Mouse (Mus musculus): ENCODE results near the gene Gse1. TPM values are rescaled to one million over a fixed set of nuclear protein-coding genes. Genes with fewer than 3 reads are reported as not detected.

Gse1 gene
- polyA plus RNA-seq, 1 experiment from 2014 or later = 14.3 TPM

- ATAC-seq (ENCODE audit: insufficient read depth) (no peak), DNase-seq (no peak)
- H3K9ac ChIP-seq = no peak overlapping the region; the same call in 1 of the 2 replicates
- H3K27me3 ChIP-seq (ENCODE audit: insufficient read depth, low read length) = no peaks in the 10 kb centered on the region
- H3K4me1 ChIP-seq (ENCODE audit: insufficient read depth) = peaks cover 59% of the 10 kb centered on the region
- H3K4me3 ChIP-seq (ENCODE audit: low read depth, low read length) = no peak overlapping the region
- no peaks in the 10 kb centered on the region for H3K9me3 ChIP-seq (ENCODE audit: low read depth, low read length)
- peak overlapping the region; percentile 62; the same call in 1 of the 2 replicates for H3K27ac ChIP-seq (ENCODE audit: low read depth)
- WGBS = 45% methylated on average over 11 of the region's 11 CpGs
- no peak overlapping the region for H3K4me2 ChIP-seq
- TF ChIP-seq CTCF (IDR thresholded peaks at IDR 0.05; ENCODE audit: low read depth) = no peak
- H3K36me3 ChIP-seq (ENCODE audit: insufficient read depth) = no peaks in the 10 kb centered on the region
Measured at GRCm38 (mm10) chr8:120517666-120518410, 289.6 kb downstream of the Gse1 start.

DNA sequence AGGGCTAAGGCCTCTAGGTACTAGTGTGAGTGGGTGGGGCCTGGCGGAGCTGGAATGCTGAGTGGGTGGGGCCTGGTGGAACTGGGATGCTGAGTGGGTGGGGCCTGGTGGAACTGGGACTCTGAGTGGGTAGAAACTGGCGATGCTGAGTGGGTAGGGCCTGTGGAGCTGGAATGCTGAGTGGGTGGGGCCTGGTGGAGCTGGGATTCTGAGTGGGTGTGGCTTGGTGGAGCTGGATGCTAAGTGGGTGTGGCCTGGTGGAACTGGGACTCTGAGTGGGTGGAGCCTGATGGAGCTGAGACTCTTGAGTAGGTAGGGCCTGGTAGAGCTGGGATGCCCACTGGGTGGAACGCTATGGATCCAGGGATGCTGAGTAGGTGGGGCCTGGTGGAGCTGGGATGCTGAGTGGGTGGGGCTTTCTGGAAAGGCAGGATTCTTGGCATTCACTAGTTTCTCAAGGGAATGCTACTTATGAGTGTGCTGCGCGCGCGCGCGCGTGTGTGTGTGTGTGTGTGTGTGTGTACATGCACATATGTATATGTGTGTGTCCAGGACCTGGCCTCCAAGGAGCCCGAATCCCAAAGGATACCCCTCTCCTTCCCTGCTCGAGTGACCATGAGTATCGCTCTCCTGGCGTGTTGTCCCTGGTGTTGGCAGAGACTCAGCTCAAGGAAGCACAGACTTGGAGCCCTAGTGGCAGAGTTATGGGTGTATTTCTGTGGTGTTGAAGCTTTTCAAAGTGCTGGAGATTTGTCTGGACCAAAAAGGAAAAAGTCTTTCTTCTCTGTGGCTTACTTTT is 290.7 kb downstream of the Gse1 start:
- WGBS = 71% methylated on average over 14 of the region's 14 CpGs
- ATAC-seq (ENCODE audit: insufficient read depth) (no peak), DNase-seq (peak; percentile 64)
- Histone ChIP-seq H3K9me3 (ENCODE audit: low read depth, low read length) (no peaks in the 10 kb centered on the region), H3K36me3 (ENCODE audit: insufficient read depth) (no peaks in the 10 kb centered on the region), H3K9ac (no peak overlapping the region), H3K4me1 (ENCODE audit: insufficient read depth) (peaks cover 52% of the 10 kb centered on the region), H3K4me2 (no peak overlapping the region), H3K4me3 (ENCODE audit: low read depth, low read length) (no peak overlapping the region), H3K27me3 (ENCODE audit: insufficient read depth, low read length) (no peaks in the 10 kb centered on the region), H3K27ac (ENCODE audit: low read depth) (no peak overlapping the region)
- TF ChIP-seq CTCF (IDR thresholded peaks at IDR 0.05; ENCODE audit: low read depth) = peak; percentile 30; the same call in 1 of the 2 replicates

DNA sequence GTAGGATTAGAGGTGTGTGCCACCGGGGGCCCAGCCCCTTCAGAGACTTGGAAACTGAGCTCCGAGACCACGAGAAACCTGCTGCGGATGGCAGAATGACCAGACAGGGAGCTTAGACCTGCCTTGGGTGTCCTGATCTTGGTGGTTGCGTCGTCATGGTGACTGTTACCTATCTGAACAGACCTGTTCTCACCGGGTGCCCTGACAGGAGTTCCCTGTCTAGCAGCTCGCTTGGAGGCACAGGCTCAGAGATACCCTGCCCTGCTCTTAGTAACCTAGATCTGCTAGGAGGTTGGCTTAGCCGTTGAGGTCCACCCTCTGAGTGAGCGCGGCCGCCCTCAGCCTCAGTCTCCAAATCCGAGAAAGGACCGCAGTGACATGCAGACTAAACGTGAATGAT is 292.0 kb downstream of the Gse1 start:
- H3K4me3 ChIP-seq (ENCODE audit: low read depth, low read length) = no peak overlapping the region
- no peaks in the 10 kb centered on the region for H3K36me3 ChIP-seq (ENCODE audit: insufficient read depth)
- ATAC-seq (ENCODE audit: insufficient read depth) (no peak), DNase-seq (no peak)
- H3K27me3 ChIP-seq (ENCODE audit: insufficient read depth, low read length) = no peaks in the 10 kb centered on the region
- H3K9me3 ChIP-seq (ENCODE audit: low read depth, low read length) = no peaks in the 10 kb centered on the region
- no peak overlapping the region; the same call in 1 of the 2 replicates for H3K27ac ChIP-seq (ENCODE audit: low read depth)
- H3K4me2 ChIP-seq = peak overlapping the region; percentile 3; the same call in 1 of the 2 replicates
- TF ChIP-seq CTCF (IDR thresholded peaks at IDR 0.05; ENCODE audit: low read depth) = no peak
- WGBS = 63% methylated on average over 15 of the region's 15 CpGs
- peaks cover 52% of the 10 kb centered on the region for H3K4me1 ChIP-seq (ENCODE audit: insufficient read depth)
- no peak overlapping the region; the same call in 1 of the 2 replicates for H3K9ac ChIP-seq

GRCm38 (mm10) chr8:120520707-120521590 is 292.7 kb downstream of the Gse1 start:
- peaks cover 51% of the 10 kb centered on the region for H3K4me1 ChIP-seq (ENCODE audit: insufficient read depth)
- H3K9me3 ChIP-seq (ENCODE audit: low read depth, low read length) = no peaks in the 10 kb centered on the region
- H3K9ac ChIP-seq = no peak overlapping the region
- H3K27ac ChIP-seq (ENCODE audit: low read depth) = peak overlapping the region; percentile 36; the same call in 1 of the 2 replicates
- H3K4me3 ChIP-seq (ENCODE audit: low read depth, low read length) = no peak overlapping the region
- H3K27me3 ChIP-seq (ENCODE audit: insufficient read depth, low read length) = no peaks in the 10 kb centered on the region
- WGBS = 22% methylated on average over 20 of the region's 20 CpGs
- peak overlapping the region; percentile 3; the same call in 1 of the 2 replicates for H3K4me2 ChIP-seq
- peak; percentile 40 for ATAC-seq (ENCODE audit: insufficient read depth)
- TF ChIP-seq CTCF (IDR thresholded peaks at IDR 0.05; ENCODE audit: low read depth) = peak; percentile 38
- H3K36me3 ChIP-seq (ENCODE audit: insufficient read depth) = no peaks in the 10 kb centered on the region
- DNase-seq = peak; percentile 75

DNA sequence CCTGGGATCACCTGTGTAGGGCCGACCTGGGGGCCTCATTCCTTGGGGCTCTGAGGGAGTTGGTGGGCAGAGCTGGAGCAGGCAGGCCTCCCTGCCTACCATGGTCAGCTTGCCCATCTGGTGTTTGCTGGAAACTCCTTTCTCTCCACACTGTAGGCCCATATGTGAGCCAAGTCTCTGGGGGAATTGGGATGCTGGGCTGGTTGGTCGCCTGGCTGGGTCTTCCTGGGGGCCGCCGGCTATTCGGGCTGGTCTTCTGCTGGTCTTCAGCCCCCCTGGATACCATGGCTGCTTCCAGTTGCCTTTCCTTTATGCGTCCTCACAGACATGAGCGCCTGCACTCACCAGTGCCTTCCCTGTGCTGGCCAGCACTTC is 293.3 kb downstream of the Gse1 start:
- no peak for TF ChIP-seq CTCF (IDR thresholded peaks at IDR 0.05; ENCODE audit: low read depth)
- Histone ChIP-seq H3K27ac (ENCODE audit: low read depth) (peak overlapping the region; percentile 36; the same call in 1 of the 2 replicates), H3K4me2 (no peak overlapping the region), H3K4me3 (ENCODE audit: low read depth, low read length) (no peak overlapping the region), H3K27me3 (ENCODE audit: insufficient read depth, low read length) (no peaks in the 10 kb centered on the region), H3K4me1 (ENCODE audit: insufficient read depth) (peaks cover 51% of the 10 kb centered on the region), H3K36me3 (ENCODE audit: insufficient read depth) (no peaks in the 10 kb centered on the region), H3K9me3 (ENCODE audit: low read depth, low read length) (no peaks in the 10 kb centered on the region), H3K9ac (no peak overlapping the region)
- DNase-seq = no peak
- no peak for ATAC-seq (ENCODE audit: insufficient read depth)
- 75% methylated on average over 7 of the region's 7 CpGs for WGBS

GRCm38 (mm10) chr8:120523641-120524040 is 295.4 kb downstream of the Gse1 start:
- no peak overlapping the region for H3K4me2 ChIP-seq
- DNase-seq (no peak), ATAC-seq (ENCODE audit: insufficient read depth) (no peak)
- 74% methylated on average over 7 of the region's 7 CpGs for WGBS
- H3K27ac ChIP-seq (ENCODE audit: low read depth) = no peak overlapping the region
- H3K4me1 ChIP-seq (ENCODE audit: insufficient read depth) = peaks cover 41% of the 10 kb centered on the region
- TF ChIP-seq CTCF (IDR thresholded peaks at IDR 0.05; ENCODE audit: low read depth) = no peak
- H3K4me3 ChIP-seq (ENCODE audit: low read depth, low read length) = no peak overlapping the region
- no peaks in the 10 kb centered on the region for H3K27me3 ChIP-seq (ENCODE audit: insufficient read depth, low read length)
- no peaks in the 10 kb centered on the region for H3K9me3 ChIP-seq (ENCODE audit: low read depth, low read length)
- H3K9ac ChIP-seq = no peak overlapping the region
- no peaks in the 10 kb centered on the region for H3K36me3 ChIP-seq (ENCODE audit: insufficient read depth)

Data from lung, embryonic 14.5 days (tissue).